ENCODE assay signal across 10 mouse cellular contexts in genomic region chr10:75779206-75780174, GRCm38 (mm10). TPM values are rescaled to one million over a fixed set of nuclear protein-coding genes. Genes with fewer than 3 reads are reported as not detected.
DNase-seq lines count a peak whose midpoint lies in the region; ATAC-seq and TF ChIP-seq lines count a peak whose summit lies in the region.
"Had no signal": no experiment of that assay in that cellular context is flagged by ENCODE, and none has a peak within 500 bp of the region (broad histone marks: within the 10 kb centered on the region; RNA-seq: fewer than 3 reads in every experiment).

No protein-coding gene starts in this region.

- WGBS in heart, postnatal 0 days = 39% methylated on average over 15 of the region's 15 CpGs
- WGBS in embryonic facial prominence, embryonic 12.5 days = 36% methylated on average over 15 of the region's 15 CpGs
- WGBS in kidney, postnatal 0 days = 30% methylated on average over 15 of the region's 15 CpGs
- WGBS in lung, embryonic 16.5 days = 27% methylated on average over 15 of the region's 15 CpGs

- no peaks in the 10 kb centered on the region for H3K36me3 ChIP-seq in heart, postnatal 0 days (replicated peaks; ENCODE audit: control insufficient read depth, insufficient read depth, low read length)
- no peaks in the 10 kb centered on the region for H3K36me3 ChIP-seq in embryonic facial prominence, embryonic 12.5 days
- no peaks in the 10 kb centered on the region for H3K36me3 ChIP-seq in kidney, postnatal 0 days (ENCODE audit: insufficient read depth, low read length)
- H3K36me3 ChIP-seq in lung, embryonic 16.5 days (ENCODE audit: control insufficient read depth, insufficient read depth, low read length) = no peaks in the 10 kb centered on the region

- intact Hi-C loops in heart, postnatal 36 days (cut with DNase I) = no loop called here

- H3K9me3 ChIP-seq in heart, postnatal 0 days (replicated peaks; ENCODE audit: control insufficient read depth, low read length) = peaks cover 9% of the 10 kb centered on the region
- H3K9me3 ChIP-seq in embryonic facial prominence, embryonic 12.5 days = no peaks in the 10 kb centered on the region
- H3K9me3 ChIP-seq in kidney, postnatal 0 days (replicated peaks; ENCODE audit: low read length) = no peaks in the 10 kb centered on the region
- no peaks in the 10 kb centered on the region for H3K9me3 ChIP-seq in lung, embryonic 16.5 days (ENCODE audit: control insufficient read depth, low read length)

- no peak for TF ChIP-seq EP300 in heart, postnatal 0 days (IDR thresholded peaks at IDR 0.05; ENCODE audit: low read depth)

- TF ChIP-seq CTCF in heart, postnatal 0 days (IDR thresholded peaks at IDR 0.05; ENCODE audit: low read depth) = no peak
- no peak for TF ChIP-seq CTCF in kidney, postnatal 0 days (IDR thresholded peaks at IDR 0.05; ENCODE audit: low read depth)
- no peak for TF ChIP-seq CTCF in layer of hippocampus, adult 2 months (conservative IDR thresholded peaks at IDR 0.05)

- ATAC-seq in heart, postnatal 0 days (ENCODE audit: insufficient read depth, low read depth) = no peak
- no peak for ATAC-seq in embryonic facial prominence, embryonic 12.5 days (ENCODE audit: insufficient number of reproducible peaks, insufficient read depth, low FRiP score, low TSS enrichment)
- peak; percentile 67 for ATAC-seq in kidney, postnatal 0 days (replicated peaks; ENCODE audit: low FRiP score, low read depth)
- ATAC-seq in lung, embryonic 16.5 days (ENCODE audit: low read depth) = peak; percentile 30; the same call in 1 of the 2 replicates

- no peak overlapping the region for H3K4me3 ChIP-seq in heart, postnatal 0 days (ENCODE audit: low read depth, low read length)
- H3K4me3 ChIP-seq in embryonic facial prominence, embryonic 12.5 days = no peak overlapping the region
- H3K4me3 ChIP-seq in kidney, postnatal 0 days (replicated peaks; ENCODE audit: low read depth, low read length) = peak overlapping the region; percentile 43; the same call in 1 of the 2 replicates
- H3K4me3 ChIP-seq in lung, embryonic 16.5 days (ENCODE audit: low read length) = peak overlapping the region; percentile 56
- H3K4me3 ChIP-seq in layer of hippocampus, adult 2 months = no peak overlapping the region

- 0 out of 2 replicates have a peak, but pooled peaks cover 4% of the 10 kb centered on the region for H3K4me1 ChIP-seq in heart, postnatal 0 days (ENCODE audit: control insufficient read depth, insufficient read depth)
- peaks cover 19% of the 10 kb centered on the region for H3K4me1 ChIP-seq in embryonic facial prominence, embryonic 12.5 days
- no peaks in the 10 kb centered on the region; the same call in 1 of the 2 replicates for H3K4me1 ChIP-seq in kidney, postnatal 0 days (replicated peaks; ENCODE audit: insufficient read depth, low read length)
- H3K4me1 ChIP-seq in lung, embryonic 16.5 days (replicated peaks; ENCODE audit: control insufficient read depth, insufficient read depth, low read length) = peaks cover 6% of the 10 kb centered on the region

- H3K4me2 ChIP-seq in heart, postnatal 0 days (ENCODE audit: low read depth, low read length) = 0 out of 2 replicates have a peak overlapping the region, but pooled peaks have one; percentile 63
- peak overlapping the region; percentile 90 for H3K4me2 ChIP-seq in embryonic facial prominence, embryonic 12.5 days (replicated peaks)
- peak overlapping the region; percentile 80 for H3K4me2 ChIP-seq in kidney, postnatal 0 days (ENCODE audit: low read length)
- H3K4me2 ChIP-seq in lung, embryonic 16.5 days (ENCODE audit: low read depth, low read length) = peak overlapping the region; percentile 91

- H3K27me3 ChIP-seq in heart, postnatal 0 days (ENCODE audit: control insufficient read depth, insufficient read depth, low read length) = peaks cover 12% of the 10 kb centered on the region; the same call in 1 of the 2 replicates
- H3K27me3 ChIP-seq in embryonic facial prominence, embryonic 12.5 days = peaks cover 18% of the 10 kb centered on the region
- H3K27me3 ChIP-seq in kidney, postnatal 0 days (ENCODE audit: insufficient read depth, low read length) = no peaks in the 10 kb centered on the region
- no peaks in the 10 kb centered on the region for H3K27me3 ChIP-seq in lung, embryonic 16.5 days (ENCODE audit: control insufficient read depth, insufficient read depth, low read depth, low read length)

- H3K9ac ChIP-seq in heart, postnatal 0 days (replicated peaks; ENCODE audit: low read depth, low read length) = no peak overlapping the region
- H3K9ac ChIP-seq in embryonic facial prominence, embryonic 12.5 days = no peak overlapping the region
- no peak overlapping the region; the same call in 1 of the 2 replicates for H3K9ac ChIP-seq in kidney, postnatal 0 days (ENCODE audit: low read depth, low read length)
- H3K9ac ChIP-seq in lung, embryonic 16.5 days (ENCODE audit: low read length) = no peak overlapping the region

- no peak for DNase-seq in heart, postnatal 0 days (ENCODE audit: low spot score)
- no peak for DNase-seq in heart, postnatal 36 days
- DNase-seq in kidney, postnatal 0 days (ENCODE audit: low spot score) = peak; percentile 46
- DNase-seq in c-Kit-positive CD71-positive TER-119-positive erythroid progenitor cells, embryonic 14.5 days (ENCODE audit: low spot score) = no peak
- no peak for DNase-seq in layer of hippocampus, adult 2 months (ENCODE audit: low spot score in 2 of 2)
- no peak for DNase-seq in spleen, adult 12 weeks (ENCODE audit: low spot score)

- no peak overlapping the region for H3K27ac ChIP-seq in heart, postnatal 0 days (ENCODE audit: low read depth)
- H3K27ac ChIP-seq in embryonic facial prominence, embryonic 12.5 days = no peak overlapping the region
- H3K27ac ChIP-seq in kidney, postnatal 0 days = peak overlapping the region; percentile 78; the same call in 1 of the 2 replicates
- peak overlapping the region; percentile 45 for H3K27ac ChIP-seq in lung, embryonic 16.5 days (ENCODE audit: low read length)
- H3K27ac ChIP-seq in layer of hippocampus, adult 2 months = no peak overlapping the region
- H3K27ac ChIP-seq: left cerebral cortex, adult 2 months had no signal

RNA-seq across cellular contexts. Expression of gene Gm20441, which starts 1.3 kb away (rescaled TPM):
- not detected in 2 replicates for total RNA-seq in heart, postnatal 0 days (2014; rRNA removed; ENCODE audit: low replicate concordance)
- not detected in 2 replicates for polyA plus RNA-seq in heart, postnatal 0 days (2015; fragmentation: Nextera tagmentation; extraction: Ambion mirVana)
- not detected for total RNA-seq in heart, postnatal 36 days (2021)
- polyA plus RNA-seq in embryonic facial prominence, embryonic 12.5 days (2016; fragmentation: Nextera tagmentation; extraction: Ambion mirVana) = not detected in 2 replicates
- polyA plus RNA-seq in kidney, postnatal 0 days (2015; fragmentation: Nextera tagmentation; extraction: Ambion mirVana) = 0.71 TPM in 1 of 2 replicates, not detected in the other
- 0.41 and 0.65 TPM in 2 replicates for polyA plus RNA-seq in lung, embryonic 16.5 days (2015; fragmentation: Nextera tagmentation; extraction: Ambion mirVana)
- total RNA-seq in layer of hippocampus, adult 2 months (2021) = under 1 TPM in 1 of 2 experiments, not detected in 1; 0.56 TPM
- total RNA-seq: ES-E14; left cerebral cortex, adult 2 months had no signal

RNA-seq across cellular contexts. Expression of gene Gstt3, which starts 1.7 kb away (rescaled TPM):
- total RNA-seq in heart, postnatal 0 days (2014; rRNA removed; ENCODE audit: low replicate concordance) = 3.2 and 4.1 TPM in 2 replicates
- 2.1 and 3.1 TPM in 2 replicates for polyA plus RNA-seq in heart, postnatal 0 days (2015; fragmentation: Nextera tagmentation; extraction: Ambion mirVana)
- total RNA-seq in heart, postnatal 36 days (2021) = 1 to 10 TPM; 4.1 to 4.8 TPM
- 9.7 and 10.4 TPM in 2 replicates for polyA plus RNA-seq in embryonic facial prominence, embryonic 12.5 days (2016; fragmentation: Nextera tagmentation; extraction: Ambion mirVana)
- polyA plus RNA-seq in kidney, postnatal 0 days (2015; fragmentation: Nextera tagmentation; extraction: Ambion mirVana) = 76.5 and 78.3 TPM in 2 replicates
- 34.2 and 36.4 TPM in 2 replicates for polyA plus RNA-seq in lung, embryonic 16.5 days (2015; fragmentation: Nextera tagmentation; extraction: Ambion mirVana)
- 1 to 10 TPM; 1.6 to 1.8 TPM for total RNA-seq in layer of hippocampus, adult 2 months (2021)

RNA-seq across cellular contexts. Expression of gene Ddt, which starts 6.3 kb away (rescaled TPM):
- total RNA-seq in heart, postnatal 0 days (2014; rRNA removed; ENCODE audit: low replicate concordance) = 66.7 and 83.0 TPM in 2 replicates
- 82.1 and 84.8 TPM in 2 replicates for polyA plus RNA-seq in heart, postnatal 0 days (2015; fragmentation: Nextera tagmentation; extraction: Ambion mirVana)
- total RNA-seq in heart, postnatal 36 days (2021) = 100 to 1,000 TPM in 1 of 2 experiments, 10 to 100 TPM in 1; 96.7 to 104 TPM
- polyA plus RNA-seq in embryonic facial prominence, embryonic 12.5 days (2016; fragmentation: Nextera tagmentation; extraction: Ambion mirVana) = 92.2 and 95.4 TPM in 2 replicates
- 183 and 188 TPM in 2 replicates for polyA plus RNA-seq in kidney, postnatal 0 days (2015; fragmentation: Nextera tagmentation; extraction: Ambion mirVana)
- 69.0 and 74.3 TPM in 2 replicates for polyA plus RNA-seq in lung, embryonic 16.5 days (2015; fragmentation: Nextera tagmentation; extraction: Ambion mirVana)
- total RNA-seq in layer of hippocampus, adult 2 months (2021) = 10 to 100 TPM; 42.3 to 46.4 TPM

RNA-seq across cellular contexts. Expression of gene Cabin1, which starts 15.3 kb away (rescaled TPM):
- total RNA-seq in heart, postnatal 0 days (2014; rRNA removed; ENCODE audit: low replicate concordance) = 44.1 and 194 TPM in 2 replicates
- 13.8 and 14.0 TPM in 2 replicates for polyA plus RNA-seq in heart, postnatal 0 days (2015; fragmentation: Nextera tagmentation; extraction: Ambion mirVana)
- total RNA-seq in heart, postnatal 36 days (2021) = 10 to 100 TPM; 23.4 to 26.2 TPM
- polyA plus RNA-seq in embryonic facial prominence, embryonic 12.5 days (2016; fragmentation: Nextera tagmentation; extraction: Ambion mirVana) = 34.7 and 36.0 TPM in 2 replicates
- polyA plus RNA-seq in kidney, postnatal 0 days (2015; fragmentation: Nextera tagmentation; extraction: Ambion mirVana) = 20.5 and 24.0 TPM in 2 replicates
- polyA plus RNA-seq in lung, embryonic 16.5 days (2015; fragmentation: Nextera tagmentation; extraction: Ambion mirVana) = 39.7 and 48.8 TPM in 2 replicates
- total RNA-seq in layer of hippocampus, adult 2 months (2021) = 10 to 100 TPM; 68.0 to 70.4 TPM

RNA-seq across cellular contexts. Expression of gene Gstt1, which starts 18.9 kb away (rescaled TPM):
- 12.9 and 20.0 TPM in 2 replicates for total RNA-seq in heart, postnatal 0 days (2014; rRNA removed; ENCODE audit: low replicate concordance)
- 7.6 and 10.1 TPM in 2 replicates for polyA plus RNA-seq in heart, postnatal 0 days (2015; fragmentation: Nextera tagmentation; extraction: Ambion mirVana)
- total RNA-seq in heart, postnatal 36 days (2021) = 10 to 100 TPM; 14.5 to 20.3 TPM
- polyA plus RNA-seq in embryonic facial prominence, embryonic 12.5 days (2016; fragmentation: Nextera tagmentation; extraction: Ambion mirVana) = 11.0 TPM in 2 replicates
- polyA plus RNA-seq in kidney, postnatal 0 days (2015; fragmentation: Nextera tagmentation; extraction: Ambion mirVana) = 33.2 and 34.4 TPM in 2 replicates
- polyA plus RNA-seq in lung, embryonic 16.5 days (2015; fragmentation: Nextera tagmentation; extraction: Ambion mirVana) = 36.2 and 42.8 TPM in 2 replicates
- total RNA-seq in layer of hippocampus, adult 2 months (2021) = 1 to 10 TPM; 6.7 to 7.2 TPM

Comparison
In these comparisons a context has a peak if more than half of its experiments do, and no peak if none do; other contexts are left out.
1. ATAC-seq: peak in kidney, postnatal 0 days (single experiment) and lung, embryonic 16.5 days (single experiment); none in heart, postnatal 0 days (single experiment) and embryonic facial prominence, embryonic 12.5 days (single experiment).
2. H3K27ac ChIP-seq: peak in kidney, postnatal 0 days (single experiment) and lung, embryonic 16.5 days (single experiment); none in heart, postnatal 0 days (single experiment), embryonic facial prominence, embryonic 12.5 days (single experiment) and layer of hippocampus, adult 2 months (single experiment).
3. H3K4me3 ChIP-seq: peak in kidney, postnatal 0 days (single experiment) and lung, embryonic 16.5 days (single experiment); none in heart, postnatal 0 days (single experiment), embryonic facial prominence, embryonic 12.5 days (single experiment) and layer of hippocampus, adult 2 months (single experiment).
4. Peak in every context shown above with its lines, with median percentiles within 50 percentile points of each other: H3K4me2 ChIP-seq.